Mouse (Mus musculus): ENCODE measurements around the gene Rasgrp4.
"Not testable (repeated sequence)": the region's sequence is repeated elsewhere in the genome, so short reads cannot be mapped to it uniquely, and the experiment has no call there.

Rasgrp4 gene

GRCm38 (mm10) chr7:29134693-29135386 is at the start of gene Rasgrp4:
TSS of gene Rasgrp4 (plus strand) at chr7:29134851.
- DNase-seq (ENCODE audit: low spot score): no peak

GRCm38 (mm10) chr7:29085981-29086380 is 48.7 kb upstream of the Rasgrp4 start:
- DNase-seq (ENCODE audit: low spot score): no peak

DNA sequence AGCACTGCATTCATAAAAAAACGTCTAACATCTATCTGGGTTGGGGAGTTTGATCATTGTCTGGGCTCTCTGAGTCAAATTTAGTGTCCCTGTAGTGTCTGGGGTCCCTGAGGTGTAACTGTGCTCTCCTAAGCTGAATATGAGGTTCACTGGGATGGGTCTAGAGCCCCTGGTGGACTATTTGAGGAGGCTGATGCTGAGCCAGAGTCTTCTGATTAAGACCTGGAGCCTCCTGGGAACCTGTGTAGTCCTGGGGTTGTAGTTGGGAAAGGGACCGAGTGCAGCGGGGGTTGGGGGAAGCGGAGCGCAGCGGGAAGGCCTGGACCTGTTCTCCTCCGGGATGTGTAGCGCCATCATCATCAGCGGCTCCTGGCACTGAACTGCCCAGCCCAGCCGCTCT is 47.7 kb upstream of the Rasgrp4 start:
- no peak for DNase-seq (ENCODE audit: low spot score)

DNA sequence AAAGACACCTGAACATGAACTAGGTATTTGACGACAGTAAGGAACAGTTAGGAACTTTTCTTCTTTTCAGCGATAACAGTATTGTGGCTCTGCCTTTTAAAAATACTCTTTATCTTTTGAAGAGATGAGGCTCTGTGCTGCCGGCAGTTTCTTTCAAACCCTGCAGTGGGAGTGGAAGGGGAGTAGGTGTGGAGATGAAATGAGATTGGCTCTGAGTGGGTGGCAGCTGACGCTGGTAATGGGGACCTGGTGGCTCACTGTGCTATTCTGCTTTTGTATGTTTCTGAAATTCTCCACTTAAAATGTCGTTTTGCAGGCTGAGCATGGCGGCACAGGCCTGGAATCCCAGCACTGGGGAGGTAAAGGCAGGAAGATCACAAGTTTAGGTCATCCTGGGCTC is 45.8 kb upstream of the Rasgrp4 start:
- DNase-seq (ENCODE audit: low spot score): no peak

- DNase-seq (ENCODE audit: low spot score): no peak
Observed at GRCm38 (mm10) chr7:29097131-29097530, 37.5 kb upstream of the Rasgrp4 start.

DNA sequence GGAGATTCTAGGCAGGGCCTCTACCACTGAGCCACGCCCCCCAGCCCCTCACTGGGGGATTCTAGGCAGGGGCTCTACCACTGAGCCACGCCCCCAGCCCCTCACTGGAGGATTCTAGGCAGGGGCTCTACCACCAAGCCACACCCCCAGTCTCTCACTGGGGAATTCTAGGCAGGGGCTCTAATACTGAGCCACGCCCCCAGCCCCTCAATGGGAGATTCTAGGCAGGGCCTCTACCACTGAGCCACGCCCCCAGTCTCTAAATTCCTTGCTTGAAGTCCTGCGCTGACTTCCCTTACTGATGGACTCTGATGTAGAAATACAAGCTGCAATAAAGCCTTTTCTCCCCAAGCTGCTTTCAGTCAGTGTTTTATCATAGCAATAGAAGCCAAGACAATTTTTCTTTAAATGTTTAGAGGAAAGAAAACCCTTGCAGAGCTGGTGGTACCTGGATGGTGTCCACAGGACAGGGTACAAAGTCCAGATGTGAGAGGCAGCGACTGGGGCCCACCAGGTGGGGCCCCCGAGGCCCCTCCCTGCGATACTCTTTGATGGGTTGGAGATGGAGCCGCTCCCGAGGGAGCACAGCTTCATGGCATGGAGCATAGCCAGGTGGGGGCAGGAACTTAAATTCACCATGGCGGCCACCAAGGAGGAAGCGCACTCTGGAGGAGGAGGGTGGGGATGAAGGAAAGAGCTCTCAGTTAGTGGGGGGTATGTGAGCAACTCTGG is 33.2 kb upstream of the Rasgrp4 start:
- no peak for DNase-seq (ENCODE audit: low spot score)

DNA sequence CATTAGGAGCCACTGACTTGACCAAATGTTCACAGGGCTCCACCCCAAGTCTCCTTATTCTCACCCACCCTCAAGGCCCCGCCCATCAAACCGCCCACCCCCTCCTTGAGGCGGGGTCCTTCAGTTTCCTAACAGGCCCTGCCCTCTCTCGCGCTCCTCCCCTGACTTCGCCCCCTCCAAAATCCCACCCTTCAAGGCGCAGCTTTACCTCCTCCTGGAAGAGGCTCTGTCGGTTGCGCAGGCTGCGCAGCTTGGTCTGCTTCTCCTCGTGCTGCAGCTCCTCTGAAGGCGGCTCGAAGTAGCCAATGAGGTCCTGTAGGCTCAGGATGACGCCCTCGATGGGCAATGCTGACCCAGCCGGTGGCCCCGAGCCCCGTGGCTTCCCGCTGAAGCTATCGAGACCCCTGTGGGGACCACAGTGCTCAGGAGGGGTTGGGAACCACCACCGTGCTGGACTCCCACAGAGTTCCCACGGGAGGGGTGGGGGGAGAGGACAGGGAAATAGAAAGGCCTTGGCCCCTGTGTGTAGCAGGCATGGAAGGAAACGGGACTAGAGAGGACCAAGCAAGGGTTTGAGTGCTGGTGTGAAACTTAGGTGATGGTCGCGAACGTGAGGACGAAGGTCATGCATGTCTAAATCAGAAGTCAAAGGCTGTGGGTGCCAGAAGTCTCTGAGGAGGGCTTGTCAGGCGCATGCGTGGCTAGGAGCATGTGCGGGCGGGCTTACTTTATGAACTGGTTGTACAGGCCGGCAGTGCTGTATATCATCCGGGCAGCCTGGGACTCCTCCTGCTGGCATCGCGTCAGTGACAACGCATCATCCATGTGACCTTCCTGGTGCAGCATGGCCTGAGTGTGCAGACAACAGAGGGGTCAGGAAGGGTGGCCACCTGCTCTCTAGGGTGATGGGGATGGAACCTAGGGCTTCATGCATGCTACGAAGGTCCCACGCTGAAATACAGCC is 25.4 kb upstream of the Rasgrp4 start:
- peak; percentile 75 for DNase-seq (ENCODE audit: low spot score)

- DNase-seq (ENCODE audit: low spot score): peak; percentile 36
Observed at GRCm38 (mm10) chr7:29118142-29118851, 16.4 kb upstream of the Rasgrp4 start.

DNA sequence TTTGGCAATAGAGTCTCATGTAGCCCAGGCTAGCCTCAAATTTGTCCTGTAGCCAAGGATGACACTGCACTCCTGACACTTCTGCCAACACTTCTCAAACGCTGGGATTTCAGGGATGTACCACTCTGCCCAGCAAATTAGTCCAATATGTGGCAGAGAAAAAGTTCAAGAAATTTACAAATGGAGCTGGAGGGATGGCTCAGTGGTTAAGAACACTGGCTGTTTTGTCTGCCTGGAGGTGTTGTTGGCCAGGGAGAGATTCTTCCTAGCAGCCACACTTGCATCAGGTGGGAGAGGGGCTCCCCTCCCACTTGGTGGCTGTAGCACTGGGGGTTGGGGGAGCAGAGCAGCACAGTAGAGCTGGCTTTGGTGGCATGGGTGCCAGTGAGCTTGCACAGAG is 15.1 kb upstream of the Rasgrp4 start:
- DNase-seq (ENCODE audit: low spot score): no peak

GRCm38 (mm10) chr7:29122821-29123220 is 11.8 kb upstream of the Rasgrp4 start:
- DNase-seq (ENCODE audit: low spot score): no peak

DNA sequence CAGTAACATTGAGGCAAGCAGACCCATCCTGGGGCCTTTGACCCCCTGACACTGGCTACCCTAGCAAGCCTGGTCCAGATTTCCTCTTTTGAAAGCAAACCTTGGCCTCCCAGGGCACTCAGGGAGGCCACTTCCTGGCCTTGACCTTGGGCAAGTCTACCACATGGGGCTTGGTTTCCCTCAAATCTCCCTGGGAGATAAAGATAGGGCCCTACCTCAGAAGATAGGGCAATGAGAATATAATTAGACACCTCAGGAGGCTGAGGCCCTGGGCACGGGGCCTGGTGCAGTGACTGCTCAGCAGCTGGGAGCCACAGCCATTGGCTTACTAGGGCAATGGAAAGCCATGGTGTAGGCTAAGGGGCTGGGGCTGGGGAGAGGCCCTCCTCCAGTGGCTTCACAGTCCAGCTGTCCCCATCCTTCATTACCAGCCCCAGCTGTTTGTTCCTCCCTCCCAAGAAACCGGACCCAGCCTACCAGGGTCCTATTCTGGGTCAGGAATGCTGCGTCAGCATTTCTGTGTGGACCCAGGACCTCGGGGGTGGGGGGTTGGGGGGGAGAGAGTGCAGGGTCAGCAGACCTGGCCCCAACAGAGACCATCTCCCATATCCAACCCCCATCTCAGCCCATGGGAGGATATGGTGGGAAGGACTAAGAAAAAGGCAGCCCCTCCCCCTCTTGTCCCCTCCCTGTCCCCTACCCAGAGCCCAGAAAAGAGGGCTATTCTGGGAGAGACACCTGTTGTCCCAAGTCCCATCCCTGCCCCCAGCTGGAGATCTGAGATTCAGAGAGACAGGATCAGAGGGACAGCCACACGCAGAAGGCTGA is 10.9 kb upstream of the Rasgrp4 start:
- no peak for DNase-seq (ENCODE audit: low spot score)

DNA sequence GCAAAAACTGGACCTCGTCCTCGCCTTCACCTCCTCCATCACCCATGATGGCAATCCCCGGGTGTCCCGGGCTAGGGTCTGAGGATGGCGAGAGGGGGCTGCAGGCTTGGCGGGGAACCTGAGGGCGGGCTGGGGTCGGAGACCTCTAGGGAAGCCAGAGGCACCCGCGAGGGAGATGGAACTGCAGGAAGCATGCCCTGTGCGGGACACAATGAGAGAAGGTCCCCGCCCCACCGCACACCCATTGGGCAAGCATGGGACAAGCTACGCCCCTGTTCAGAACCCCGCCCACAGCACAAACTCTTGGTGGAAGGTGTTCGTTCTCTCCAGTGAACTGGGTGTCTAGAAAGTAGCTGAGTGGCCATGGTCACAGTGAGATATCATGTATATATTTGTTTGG is 9.7 kb upstream of the Rasgrp4 start, which contains the start of gene Ryr1:
TSS of gene Ryr1 (minus strand) at position 210 of the 400 bp plus-strand sequence.
- peak; percentile 53 for DNase-seq (ENCODE audit: low spot score)

GRCm38 (mm10) chr7:29126173-29126915 is 8.3 kb upstream of the Rasgrp4 start:
- DNase-seq (ENCODE audit: low spot score): no peak

GRCm38 (mm10) chr7:29128725-29129124 is 5.9 kb upstream of the Rasgrp4 start:
- no peak for DNase-seq (ENCODE audit: low spot score)

DNA sequence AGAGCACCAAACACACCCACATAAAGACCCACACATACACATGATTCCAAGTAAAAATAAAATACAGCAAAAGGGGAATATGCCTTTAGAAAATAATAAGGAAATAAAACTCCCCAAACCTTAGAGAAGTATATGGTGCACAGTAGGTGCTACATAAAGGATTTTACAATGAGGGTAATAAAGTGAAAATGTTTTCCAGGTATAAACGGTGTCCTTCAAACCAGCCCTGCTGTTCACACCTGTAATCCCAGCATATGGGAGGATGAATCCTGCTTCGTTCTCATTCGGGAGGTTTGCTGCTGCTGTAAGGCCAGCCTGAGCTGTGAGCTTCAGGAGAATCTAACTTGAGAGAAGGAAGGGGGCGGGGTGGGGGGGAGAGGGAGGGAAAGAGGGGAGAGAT is 421 bp upstream of the Rasgrp4 start:
- no peak for DNase-seq (ENCODE audit: low spot score)

DNA sequence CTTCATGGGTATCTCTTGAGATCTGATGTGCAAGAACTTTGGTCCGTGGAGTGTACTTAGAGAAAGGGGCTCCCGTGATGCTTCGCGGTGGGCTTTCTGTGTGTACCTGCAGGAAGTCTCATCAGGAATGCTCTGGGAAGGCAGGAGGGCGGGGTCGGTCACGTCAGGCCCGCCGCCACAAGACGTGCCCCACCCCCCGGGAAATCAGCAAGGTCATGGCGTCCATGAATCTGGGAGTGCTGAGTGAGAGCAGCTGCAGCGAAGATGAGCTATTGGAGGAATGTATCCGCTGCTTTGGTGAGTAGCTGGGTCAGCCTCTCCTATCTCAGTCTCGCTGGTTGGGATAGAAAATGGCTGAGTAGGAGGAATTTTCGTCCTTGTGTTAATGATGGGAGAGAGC is 2.8 kb downstream of the Rasgrp4 start:
- DNase-seq (ENCODE audit: low spot score): peak; percentile 36

DNA sequence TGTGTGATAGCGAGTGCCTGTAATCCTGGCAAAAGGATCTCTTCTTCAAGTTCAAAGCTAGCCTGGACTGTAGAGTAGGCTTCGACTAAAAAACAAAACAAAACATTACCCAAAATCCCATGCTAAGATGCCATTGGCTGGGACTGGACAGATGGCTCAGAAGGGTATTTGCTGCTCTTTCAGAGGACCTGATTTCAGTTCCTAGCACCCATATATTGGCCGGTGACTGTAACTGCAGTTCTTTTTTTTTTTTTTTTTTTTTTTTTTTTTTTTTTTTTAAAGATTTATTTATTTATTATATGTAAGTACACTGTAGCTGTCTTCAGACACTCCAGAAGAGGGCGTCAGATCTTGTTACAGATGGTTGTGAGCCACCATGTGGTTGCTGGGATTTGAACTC is 4.6 kb downstream of the Rasgrp4 start:
- not testable (repeated sequence) for DNase-seq (ENCODE audit: low spot score)

DNA sequence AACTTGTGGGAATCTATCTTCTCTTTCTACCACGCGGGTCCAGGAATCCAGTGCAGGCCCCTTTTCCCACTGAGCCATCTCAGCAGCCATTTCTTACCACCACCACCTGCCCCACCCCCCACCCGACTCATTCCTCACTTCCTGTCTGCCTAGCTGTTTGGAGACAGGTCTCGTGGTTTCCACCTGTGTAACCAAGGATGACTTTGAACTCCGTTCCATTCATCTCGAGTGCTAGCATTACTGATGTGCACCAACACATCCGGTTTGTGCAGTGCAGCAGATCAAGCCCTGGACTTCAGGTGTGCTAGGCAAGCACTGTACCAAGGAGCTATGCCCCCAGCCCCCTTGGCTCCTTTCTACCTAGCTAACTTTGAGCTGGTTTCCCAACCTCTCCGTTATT is 6.8 kb downstream of the Rasgrp4 start:
- no peak for DNase-seq (ENCODE audit: low spot score)

DNA sequence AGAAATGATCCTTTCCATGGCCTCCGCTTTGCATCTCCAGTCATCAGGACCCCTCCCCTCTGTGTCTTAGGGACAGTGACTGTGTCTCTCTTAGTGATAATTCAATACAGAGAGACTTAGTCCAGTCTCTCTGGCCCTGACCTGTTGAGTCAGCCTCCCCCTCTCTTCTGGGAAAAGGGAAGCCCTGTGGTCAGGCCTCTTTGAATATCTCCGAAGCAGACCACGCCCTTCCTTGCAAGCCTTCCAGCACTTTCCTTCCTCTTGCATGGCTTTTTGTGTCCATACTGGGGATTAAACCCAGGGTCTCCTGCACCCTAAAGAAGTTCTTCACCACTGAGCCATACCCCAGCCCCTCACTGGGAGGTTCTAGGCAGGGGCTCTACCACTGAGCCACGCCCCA is 9.4 kb downstream of the Rasgrp4 start:
- DNase-seq (ENCODE audit: low spot score): no peak
